Mouse (Mus musculus) spleen, postnatal 10 days (tissue): Measurements from ENCODE around the gene F830045P16Rik.
A peak's percentile ranks its signal among the peaks of the same experiment; 100 is the strongest.
"Not testable (repeated sequence)": the region's sequence is repeated elsewhere in the genome, so short reads cannot be mapped to it uniquely, and the experiment has no call there.

ENCODE experiments used
- DNase-seq, 2 experiments: peaks; one replicate each; pipeline ENCODE4 v3.0.0; 2021 to 2022; ENCODE audit warnings: low spot score in 2 of 2

The F830045P16Rik gene

DNA sequence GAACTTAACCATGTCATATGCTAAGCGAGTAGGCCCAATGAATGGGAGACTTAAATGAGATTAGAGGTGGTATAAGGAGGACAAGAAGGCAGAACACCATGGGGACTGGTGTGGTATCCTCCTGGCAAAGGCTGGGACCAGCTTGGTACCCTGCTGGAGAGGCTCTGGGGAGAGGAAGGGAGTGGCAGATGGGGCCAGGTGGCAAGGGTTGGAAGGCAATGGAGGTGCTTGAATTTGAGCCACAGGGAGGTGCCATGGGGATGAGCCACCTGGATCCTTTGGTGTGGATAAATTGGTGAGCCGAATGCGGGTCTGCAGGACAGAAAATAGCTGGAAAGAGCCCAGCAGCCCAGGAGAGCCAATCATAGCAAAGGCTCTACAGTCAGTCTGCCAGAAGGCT lies 8.5 kb upstream of the F830045P16Rik start:
- DNase-seq = no peak

DNA sequence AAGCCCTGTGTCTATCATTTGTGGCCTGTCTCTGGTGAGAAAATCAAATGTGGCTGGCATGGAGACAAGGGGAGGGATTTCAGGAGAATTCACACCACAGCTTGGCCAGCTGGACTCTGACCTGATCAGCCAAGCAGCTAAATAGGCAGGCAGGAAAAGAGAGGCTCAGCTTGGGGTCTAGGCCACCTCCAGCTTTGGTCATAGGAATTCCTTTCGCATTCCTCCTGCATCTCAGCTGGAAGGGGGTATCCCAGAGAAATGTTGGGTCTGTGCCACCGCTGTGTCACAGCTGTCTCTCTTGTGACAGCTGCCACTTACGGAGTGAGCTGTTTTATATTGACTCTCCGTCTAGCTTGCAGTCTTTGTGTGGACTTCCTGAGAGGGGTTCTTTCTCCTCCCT lies 8.0 kb upstream of the F830045P16Rik start:
- no peak for DNase-seq

DNA sequence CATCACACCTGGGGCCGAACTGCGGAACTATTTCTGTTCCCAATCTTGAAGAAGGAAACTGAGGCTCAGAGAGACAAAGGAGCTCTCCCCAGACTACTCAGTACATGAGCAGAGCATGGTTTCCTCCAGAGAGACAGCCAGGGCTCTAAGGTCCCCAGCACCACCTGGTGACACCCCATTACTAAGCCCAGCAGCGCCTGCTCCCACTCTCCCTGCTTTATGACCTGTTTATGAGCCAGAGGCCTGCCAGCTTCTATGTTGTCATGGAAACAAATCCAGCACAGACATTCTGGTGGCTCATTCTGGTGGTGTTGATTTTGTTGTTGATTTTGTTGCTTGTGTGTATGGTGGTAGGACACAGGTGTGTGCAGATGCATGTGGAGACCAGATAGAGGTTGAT lies 3.6 kb upstream of the F830045P16Rik start:
- no peak for DNase-seq

DNA sequence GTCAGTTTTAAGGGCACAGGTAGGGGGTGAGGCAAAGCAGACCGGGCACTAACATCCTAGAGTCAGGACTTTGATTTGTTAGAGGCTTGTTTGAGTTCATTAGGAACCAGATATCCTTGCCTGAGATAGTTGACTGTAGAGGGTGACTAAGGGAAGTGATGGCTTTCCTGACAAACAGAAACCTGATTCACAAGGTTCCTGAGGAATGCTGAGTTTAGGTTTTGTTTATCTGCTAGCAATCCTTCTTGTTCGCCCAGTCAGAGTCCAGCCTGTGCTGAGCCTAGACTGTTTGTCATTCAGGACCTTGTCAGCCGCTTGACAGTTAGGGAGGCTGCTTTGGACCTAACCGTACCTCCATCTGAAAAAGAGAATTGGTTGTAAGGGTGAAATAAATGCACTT lies 2.8 kb upstream of the F830045P16Rik start:
- DNase-seq = no peak

DNA sequence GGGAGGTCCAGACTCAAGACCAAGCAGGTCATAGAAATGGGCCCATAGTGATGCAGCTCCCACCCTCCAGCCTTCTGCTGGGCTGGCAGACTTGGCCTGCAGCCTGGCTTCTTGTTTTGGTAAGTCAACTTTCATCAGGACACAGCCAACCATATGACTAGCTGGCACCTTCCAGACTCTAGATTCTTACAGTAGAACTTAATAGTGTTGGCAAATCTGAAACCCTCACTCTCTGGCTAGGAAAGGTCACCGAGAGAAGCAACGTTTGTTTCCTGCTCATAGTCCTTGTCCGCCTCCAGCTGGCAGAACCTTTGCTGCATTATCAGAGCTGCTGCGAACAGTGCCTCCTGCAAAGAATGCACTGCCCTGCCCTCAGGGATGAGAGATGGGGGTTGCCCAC lies 1.5 kb upstream of the F830045P16Rik start:
- no peak for DNase-seq

DNA sequence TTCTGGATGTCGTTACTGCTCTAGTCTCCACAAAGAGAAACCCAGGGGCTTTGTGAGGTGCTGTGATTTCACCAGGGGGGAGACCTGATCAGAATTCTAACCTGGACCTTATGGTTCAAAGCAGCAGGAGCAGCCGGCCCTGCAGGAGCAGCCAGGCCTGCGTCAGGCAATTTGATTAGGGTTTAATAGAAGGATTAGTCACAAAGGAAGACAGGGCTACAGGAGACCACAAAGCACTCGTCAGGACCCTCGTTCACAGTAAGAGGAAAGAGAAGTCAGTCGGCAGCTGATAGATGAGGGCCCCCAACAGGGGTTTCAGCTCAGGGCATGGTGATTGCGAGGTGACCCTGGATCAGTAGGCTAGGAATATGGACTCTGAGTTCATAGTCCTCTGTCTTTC lies 958 bp upstream of the F830045P16Rik start:
- DNase-seq = no peak

DNA sequence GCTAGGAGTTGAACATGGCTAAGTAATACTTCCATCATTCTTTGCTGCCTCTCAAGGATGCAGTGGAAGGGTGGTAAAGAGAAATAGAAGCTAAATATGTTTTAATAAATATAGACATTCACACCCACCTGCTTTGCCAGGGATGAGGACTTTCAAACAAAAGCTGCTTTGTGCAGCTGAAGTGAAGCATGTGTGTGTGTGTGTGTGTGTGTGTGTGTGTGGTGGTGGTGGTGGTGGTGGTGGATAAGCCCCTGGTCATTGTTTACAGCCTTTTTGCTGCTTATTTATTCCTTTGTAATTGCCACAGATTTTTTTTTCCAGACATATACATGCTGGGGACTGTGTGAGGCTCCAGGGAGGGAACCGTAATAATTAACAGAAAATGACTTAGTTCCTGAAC lies 524 bp upstream of the F830045P16Rik start:
- no peak for DNase-seq

DNA sequence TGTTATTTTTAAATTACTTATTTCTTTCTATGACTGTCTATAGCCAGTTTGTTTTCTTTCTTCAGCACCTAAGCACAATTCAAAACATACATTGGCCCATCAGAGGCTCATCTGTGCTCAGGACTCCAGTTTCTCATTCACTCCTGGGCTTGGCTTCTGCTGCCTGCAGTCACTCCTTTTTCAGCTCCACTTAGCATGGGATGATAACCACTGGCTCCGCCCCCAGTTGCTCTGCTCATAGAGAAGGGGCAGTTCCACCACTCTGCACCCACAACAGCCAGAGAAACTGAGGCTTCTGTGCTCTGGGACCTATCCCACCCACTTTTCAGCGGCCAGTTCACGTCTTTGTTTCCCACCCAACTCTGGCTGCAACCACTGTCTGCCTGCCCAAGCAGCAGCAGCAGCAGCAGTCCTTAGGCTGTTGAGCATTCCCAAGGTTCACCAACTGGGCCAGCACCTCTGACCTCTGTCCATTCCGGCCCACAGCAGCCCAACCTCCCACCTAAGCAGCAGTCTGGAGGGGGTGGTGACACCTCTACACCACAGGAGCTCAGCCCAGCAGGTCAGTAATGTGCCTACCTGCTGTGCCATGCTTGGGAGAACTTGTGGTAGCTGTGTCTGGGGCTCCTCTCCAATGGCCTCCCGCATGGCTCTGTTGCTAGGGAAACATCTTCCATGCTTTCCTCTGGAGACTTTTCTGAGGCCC lies 1.4 kb downstream of the F830045P16Rik start:
- DNase-seq = no peak

DNA sequence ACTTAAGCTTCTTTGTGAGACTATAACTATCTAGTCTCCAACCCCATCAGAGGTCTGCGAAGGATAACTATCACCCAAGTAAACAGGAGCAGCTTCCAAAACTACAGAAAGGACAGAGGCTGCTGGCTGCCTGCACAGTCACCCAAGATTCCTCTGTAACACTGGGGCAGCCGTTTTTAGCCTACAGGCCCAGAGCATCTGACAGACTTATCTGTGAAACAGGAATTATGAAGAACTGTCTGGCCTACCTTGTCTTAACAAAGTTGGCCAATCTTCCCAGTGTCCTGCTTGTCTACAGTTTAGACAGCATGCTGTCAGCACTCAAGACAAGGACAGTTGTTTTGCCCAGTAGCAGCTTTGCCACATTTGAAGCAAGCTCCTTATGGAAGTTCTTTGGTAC lies 4.5 kb downstream of the F830045P16Rik start:
- no peak for DNase-seq

DNA sequence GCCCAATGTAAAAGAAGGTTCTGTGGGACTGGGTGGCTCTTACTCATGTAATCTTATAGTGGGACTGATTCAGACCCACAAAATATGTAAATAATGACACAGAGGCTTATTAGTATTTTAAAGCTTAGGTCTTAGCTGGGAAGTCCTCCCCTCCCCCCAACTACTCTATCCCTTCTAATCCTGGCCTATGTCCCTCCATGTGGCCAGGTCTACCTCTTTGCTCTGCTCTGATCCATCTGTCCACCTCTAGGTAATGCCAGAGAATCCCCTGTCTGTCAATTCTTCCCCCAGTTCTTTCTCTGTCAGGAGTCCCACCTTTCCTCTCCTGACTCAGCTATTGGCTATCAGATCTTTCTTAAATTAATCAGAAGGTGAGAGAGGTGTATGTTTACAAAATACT lies 5.3 kb downstream of the F830045P16Rik start:
- no peak for DNase-seq

DNA sequence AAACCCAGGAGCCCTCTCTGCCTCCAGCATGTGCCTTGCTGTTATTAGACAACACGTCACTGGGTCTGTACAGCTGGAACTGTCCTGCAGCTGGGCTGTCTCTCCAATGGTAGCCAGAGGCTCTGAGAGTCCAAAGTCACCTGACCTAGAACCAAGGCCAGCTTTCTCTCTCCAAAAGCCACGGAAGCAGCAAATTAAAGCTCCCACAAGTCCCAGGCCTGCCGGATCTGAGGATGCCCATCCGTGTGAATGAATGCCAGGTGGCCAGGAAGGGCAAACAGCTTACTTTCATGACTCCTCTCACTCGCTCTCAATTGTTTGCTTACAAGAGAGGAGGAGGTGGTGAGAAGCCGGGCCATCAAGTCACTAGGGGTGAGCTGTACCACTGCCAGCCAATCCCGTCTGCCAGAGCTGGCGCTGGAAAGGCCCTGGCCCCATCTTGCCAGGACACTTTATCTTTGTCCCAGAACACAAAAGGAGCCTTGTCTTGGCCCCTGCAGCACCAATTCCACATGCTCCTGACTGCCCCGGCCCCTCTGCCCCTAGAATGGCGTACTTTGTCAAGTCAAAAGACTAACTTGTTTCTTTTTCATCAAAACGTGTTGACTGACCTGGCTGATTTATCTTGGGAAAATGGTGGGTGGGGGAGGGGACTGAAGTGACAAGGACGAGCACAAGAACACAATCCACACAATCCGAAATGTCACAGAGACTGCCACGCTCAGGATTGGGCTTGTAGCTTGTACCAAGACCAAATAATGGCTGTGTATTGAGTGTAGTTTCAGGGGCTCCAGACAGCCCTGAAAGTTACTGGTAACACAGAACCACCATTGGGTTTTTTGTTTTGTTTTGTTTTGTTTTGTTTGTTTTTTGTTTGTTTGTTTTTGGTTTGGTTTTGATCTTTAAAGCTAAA lies 6.8 kb downstream of the F830045P16Rik start:
- peak in 1 of 2 experiments; percentile 8 for DNase-seq

DNA sequence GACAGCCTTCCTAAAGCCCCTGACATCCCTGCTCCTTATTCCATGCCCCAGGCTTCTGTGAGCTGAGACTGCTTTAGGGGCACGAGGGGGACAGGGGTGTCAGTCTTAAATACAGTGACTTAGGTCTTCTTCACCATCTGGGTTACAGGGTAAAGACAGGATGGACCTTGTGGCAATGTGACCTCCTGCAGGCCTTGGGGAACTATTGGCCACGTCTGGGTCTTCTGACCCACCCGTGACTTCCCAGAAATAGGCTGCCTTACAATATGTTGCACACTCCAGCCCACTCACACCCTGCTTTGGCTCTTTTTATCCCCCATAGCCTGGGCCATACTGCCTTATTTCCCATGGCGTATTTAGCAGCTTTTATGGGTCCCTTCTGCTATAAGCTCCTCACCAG lies 8.5 kb downstream of the F830045P16Rik start:
- no peak for DNase-seq

DNA sequence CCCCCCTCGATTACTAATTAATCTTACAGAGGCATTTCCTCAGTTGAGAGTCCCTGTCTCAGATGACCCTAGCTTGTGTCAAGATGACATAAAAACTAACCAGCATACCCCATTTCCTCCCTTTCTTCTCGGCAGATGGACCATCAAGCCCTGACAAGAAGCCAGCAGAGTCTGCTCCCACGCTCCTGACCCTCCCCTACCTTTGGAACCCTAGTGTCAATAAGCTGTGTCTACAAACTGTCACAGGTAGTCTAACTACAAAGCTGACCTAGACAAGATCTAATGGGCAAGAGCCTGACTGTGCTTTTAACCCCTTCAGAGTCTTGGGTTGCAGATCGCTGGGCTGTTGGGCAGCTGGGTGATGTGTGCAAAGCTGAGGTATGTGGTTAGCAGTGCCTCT lies 10.1 kb downstream of the F830045P16Rik start:
- DNase-seq = no peak

DNA sequence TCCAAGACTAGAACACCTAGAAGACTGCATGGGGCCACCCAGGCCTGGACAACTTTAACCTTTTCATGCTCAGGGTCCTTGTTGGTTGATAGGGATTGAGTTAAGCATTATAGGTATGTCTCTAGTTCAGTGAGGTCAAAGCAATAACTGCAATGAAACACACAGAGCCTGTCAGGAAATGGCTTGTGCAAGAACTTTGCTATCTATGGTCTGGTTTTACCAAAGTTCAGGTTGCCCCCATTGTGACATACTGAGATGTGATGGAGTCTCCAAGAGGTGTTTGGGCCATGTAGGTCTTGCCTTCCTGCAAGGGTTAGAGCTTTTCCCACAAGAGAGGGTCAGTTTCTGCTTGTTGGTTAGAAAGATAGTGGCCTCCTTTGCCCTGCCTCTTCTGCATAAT lies 10.8 kb downstream of the F830045P16Rik start:
- DNase-seq = no peak

DNA sequence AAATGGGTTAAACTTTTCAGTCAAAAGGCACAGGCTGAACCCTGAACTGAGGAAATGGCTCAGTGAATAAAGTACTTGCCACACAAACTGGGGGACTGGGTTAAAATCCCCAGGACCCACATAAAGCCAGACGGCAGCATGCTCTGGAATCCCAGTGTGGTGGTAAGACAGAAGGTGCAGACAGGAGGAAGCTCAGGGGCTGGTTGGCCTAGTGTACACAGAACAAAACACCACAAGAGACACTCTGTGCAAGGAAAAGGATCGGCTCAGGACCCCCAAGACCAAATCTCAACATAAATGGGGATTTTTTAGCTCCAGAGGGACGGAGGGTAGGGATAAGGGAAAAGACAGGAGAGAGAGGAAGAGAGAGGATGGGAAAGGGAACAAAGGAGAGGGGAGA lies 17.9 kb downstream of the F830045P16Rik start:
- DNase-seq = no peak

DNA sequence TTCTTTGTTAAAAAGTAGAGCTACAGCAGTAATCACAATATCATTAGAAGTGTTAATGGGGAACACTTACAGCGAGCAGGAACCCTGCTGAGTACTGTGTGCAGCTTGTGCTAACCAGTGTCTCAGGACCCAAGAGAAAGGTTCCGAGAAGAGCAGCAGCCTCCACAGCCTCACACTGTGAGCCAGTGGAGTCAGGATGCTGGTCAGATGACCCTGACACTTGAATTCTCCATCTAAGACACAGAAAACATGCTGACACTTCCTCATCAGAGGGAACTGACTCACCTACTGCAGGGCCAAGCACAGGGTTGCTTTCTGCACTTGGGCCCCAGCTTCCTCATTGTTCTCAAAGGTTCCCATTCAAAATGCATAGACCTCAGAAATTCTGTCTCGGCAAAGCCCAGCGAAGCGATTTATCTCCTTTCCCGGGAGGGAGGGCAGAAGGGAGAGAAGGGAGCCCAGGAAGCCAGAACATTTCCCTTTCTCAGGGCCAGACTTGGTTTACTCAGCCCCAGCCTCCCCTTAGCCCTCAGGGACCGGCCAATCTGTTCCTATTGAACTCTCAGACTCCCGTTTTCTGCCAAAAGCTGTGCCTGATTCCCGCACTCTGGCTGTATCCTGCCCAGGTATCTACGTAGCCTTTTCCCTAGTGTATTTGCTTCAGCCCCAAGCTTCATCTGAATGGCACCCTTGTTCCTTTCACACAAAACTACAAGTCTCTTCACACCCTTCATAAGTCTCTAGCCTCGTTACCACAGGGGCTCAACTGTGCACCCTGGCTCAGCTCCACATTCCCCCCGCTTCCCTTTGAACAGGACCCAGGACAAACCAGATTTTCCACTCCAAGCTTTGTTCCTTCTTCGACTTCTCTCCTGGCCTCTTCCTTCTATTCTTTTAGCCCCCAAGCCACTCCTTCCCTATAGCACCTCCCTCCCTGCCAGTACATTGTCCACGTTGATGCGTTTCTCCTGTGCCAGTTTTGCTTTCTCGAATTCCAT lies 21.2 kb downstream of the F830045P16Rik start:
- peak in 1 of 2 experiments; percentile 39 for DNase-seq

DNA sequence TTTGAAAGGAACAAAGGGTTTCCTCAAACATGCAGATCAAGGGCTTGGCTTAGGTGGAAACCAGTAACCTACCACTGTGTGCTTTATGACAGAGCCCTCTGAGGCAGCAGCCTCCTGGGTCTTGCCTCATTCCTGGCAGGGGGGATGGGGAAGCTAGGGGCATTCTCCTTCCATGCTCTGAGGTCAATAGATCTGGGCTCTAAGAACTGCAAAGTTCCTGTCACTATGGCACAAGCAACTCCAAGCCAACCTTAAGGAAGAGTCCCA lies 22.1 kb downstream of the F830045P16Rik start:
- DNase-seq = no peak

DNA sequence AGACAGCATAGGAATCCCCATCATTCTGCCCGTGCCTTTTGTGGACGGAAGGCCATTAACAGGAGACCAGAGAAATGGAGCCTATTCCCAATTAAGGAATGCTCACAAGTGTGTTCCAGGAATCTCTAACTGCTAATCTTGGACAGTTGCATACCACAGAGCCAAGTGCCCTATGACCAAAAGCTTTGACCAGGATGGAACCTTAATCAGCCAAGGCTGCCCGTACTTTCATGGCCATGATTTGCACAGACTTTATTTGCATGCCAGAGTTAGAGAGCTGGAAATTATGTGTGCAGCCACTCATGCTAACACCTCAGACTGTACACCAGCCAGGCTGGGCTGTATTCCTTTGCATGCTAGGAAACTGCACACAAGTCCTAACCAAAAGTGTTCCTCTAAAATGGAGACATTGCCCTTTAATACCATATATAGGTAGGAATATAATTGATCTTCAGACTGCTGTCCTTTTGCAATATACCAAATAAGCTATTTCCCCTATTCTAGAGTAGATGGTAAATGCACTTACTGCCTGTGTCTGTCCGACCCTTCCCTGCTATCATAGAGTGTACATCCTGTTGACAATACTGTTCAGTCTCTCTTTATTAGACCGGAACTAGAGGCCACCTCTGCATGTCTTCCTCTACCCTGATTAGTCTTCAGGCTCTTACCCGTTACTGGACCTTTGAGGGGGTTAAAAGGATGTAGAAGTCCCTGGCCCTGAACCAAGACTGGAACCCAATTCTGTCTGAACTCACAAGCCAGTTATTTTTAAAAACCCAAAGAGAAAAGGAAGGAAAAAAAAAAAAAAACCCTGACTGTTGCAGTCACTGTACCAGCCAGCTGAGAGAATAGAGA lies 22.6 kb downstream of the F830045P16Rik start:
- DNase-seq = no peak

DNA sequence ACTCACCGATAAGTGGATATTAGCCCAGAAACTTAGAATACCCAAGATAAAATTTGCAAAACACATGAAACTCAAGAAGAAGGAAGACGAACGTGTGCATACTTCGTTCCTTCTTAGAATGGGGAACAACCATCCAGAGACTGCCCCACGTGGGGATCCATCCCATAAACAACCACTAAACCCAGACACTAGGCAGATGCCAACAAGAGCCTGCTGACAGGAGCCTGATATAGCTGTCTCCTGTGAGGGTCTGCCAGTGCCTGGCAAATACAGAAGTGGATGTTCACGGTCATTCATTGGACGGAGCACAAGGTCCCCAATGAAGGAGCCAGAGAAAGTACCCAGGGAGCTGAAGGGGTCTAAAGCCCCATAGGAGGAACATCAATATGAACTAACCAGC lies 24.3 kb downstream of the F830045P16Rik start:
- not testable (repeated sequence) for DNase-seq

DNA sequence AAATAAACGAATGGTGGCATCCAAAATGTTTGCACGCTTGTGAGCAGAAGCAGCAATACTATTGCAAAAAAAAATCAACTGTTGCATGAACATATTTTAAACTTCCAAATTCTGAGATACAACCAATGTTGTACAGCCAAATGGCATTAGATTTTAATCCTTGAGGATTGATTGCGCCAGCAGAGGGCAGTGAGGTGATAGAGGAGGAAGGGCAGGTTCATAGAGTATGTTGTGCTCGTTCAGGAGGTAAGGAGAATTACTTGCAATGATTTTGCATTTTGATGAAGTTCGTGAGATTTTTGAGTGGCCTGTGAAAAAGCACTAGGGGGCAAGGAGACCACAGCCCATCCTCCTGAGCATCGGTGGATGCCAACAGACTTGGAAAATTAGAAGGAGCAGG lies 33.8 kb downstream of the F830045P16Rik start:
- peak in 1 of 2 experiments; percentile 76 for DNase-seq
